Mouse (Mus musculus) urinary bladder, adult 18-20 months (tissue): ENCODE data around the gene Hao1.

Experiments
- DNase-seq, 2 experiments: peaks; one replicate each; pipeline ENCODE4 v3.0.0; 2022; ENCODE audit warnings: low spot score in 2 of 2, mixed read lengths in 2 of 2

Hao1 gene

GRCm38 (mm10) chr2:134554221-134554727, at the start of gene Hao1:
TSS of gene Hao1 (minus strand) at chr2:134554368.
- no peak for DNase-seq

- no peak for DNase-seq
Measured at GRCm38 (mm10) chr2:134591081-134591694, 37.0 kb upstream of the Hao1 start.

- DNase-seq: no peak
Measured at GRCm38 (mm10) chr2:134585243-134585642, 31.1 kb upstream of the Hao1 start.

GRCm38 (mm10) chr2:134559422-134559821, 5.3 kb upstream of the Hao1 start:
- DNase-seq: no peak

GRCm38 (mm10) chr2:134552358-134552757, 1.8 kb downstream of the Hao1 start:
- no peak for DNase-seq

GRCm38 (mm10) chr2:134549770-134550169, 4.4 kb downstream of the Hao1 start:
- DNase-seq: peak; percentile 24 to 26

- DNase-seq: no peak
Measured at GRCm38 (mm10) chr2:134545116-134545515, 9.1 kb downstream of the Hao1 start.

- no peak for DNase-seq
Measured at GRCm38 (mm10) chr2:134544321-134545065, 9.7 kb downstream of the Hao1 start.

GRCm38 (mm10) chr2:134543501-134543900, 10.7 kb downstream of the Hao1 start:
- DNase-seq: no peak

GRCm38 (mm10) chr2:134541019-134541418, 13.1 kb downstream of the Hao1 start:
- DNase-seq: no peak

- no peak for DNase-seq
Measured at GRCm38 (mm10) chr2:134538451-134538850, 15.7 kb downstream of the Hao1 start.

- no peak for DNase-seq
Measured at GRCm38 (mm10) chr2:134528122-134528810, 25.9 kb downstream of the Hao1 start.

GRCm38 (mm10) chr2:134527419-134528114, 26.6 kb downstream of the Hao1 start:
- DNase-seq: no peak

GRCm38 (mm10) chr2:134518042-134518441, 36.1 kb downstream of the Hao1 start:
- no peak for DNase-seq

- DNase-seq: no peak
Measured at GRCm38 (mm10) chr2:134499777-134500176, 54.4 kb downstream of the Hao1 start.

GRCm38 (mm10) chr2:134498450-134498849, 55.7 kb downstream of the Hao1 start:
- DNase-seq: no peak

GRCm38 (mm10) chr2:134488671-134489070, 65.5 kb downstream of the Hao1 start:
- no peak for DNase-seq

- DNase-seq: no peak
Measured at GRCm38 (mm10) chr2:134486055-134486834, 67.9 kb downstream of the Hao1 start.

GRCm38 (mm10) chr2:134482683-134483082, 71.5 kb downstream of the Hao1 start:
- no peak for DNase-seq

- DNase-seq: peak; percentile 36 to 56
Measured at GRCm38 (mm10) chr2:134481759-134482158, 72.4 kb downstream of the Hao1 start.

GRCm38 (mm10) chr2:134481174-134481573, 73.0 kb downstream of the Hao1 start:
- no peak for DNase-seq
